Mouse (Mus musculus): Measurements from ENCODE around the gene Ide.

- TF ChIP-seq CTCF (IDR thresholded peaks at IDR 0.05; ENCODE audit: extremely low read depth, insufficient read depth, low read length) = no peak
- no peak for TF ChIP-seq POLR2A (IDR thresholded peaks at IDR 0.05; ENCODE audit: extremely low read depth, insufficient read depth, low read length)
Measured at GRCm38 (mm10) chr19:37348331-37348730, 10.7 kb upstream of the Ide start.

All from cortical plate, adult 2 months (tissue).